Mouse (Mus musculus) urinary bladder, postnatal 14 days (tissue): ENCODE results near the gene Nme3.
"Not testable (repeated sequence)": the region's sequence is repeated elsewhere in the genome, so short reads cannot be mapped to it uniquely, and the experiment has no call there.

Experiments
- DNase-seq: peaks from one replicate; pipeline ENCODE4 v3.0.0; 2021; ENCODE audit warnings: low spot score

The Nme3 gene

DNA sequence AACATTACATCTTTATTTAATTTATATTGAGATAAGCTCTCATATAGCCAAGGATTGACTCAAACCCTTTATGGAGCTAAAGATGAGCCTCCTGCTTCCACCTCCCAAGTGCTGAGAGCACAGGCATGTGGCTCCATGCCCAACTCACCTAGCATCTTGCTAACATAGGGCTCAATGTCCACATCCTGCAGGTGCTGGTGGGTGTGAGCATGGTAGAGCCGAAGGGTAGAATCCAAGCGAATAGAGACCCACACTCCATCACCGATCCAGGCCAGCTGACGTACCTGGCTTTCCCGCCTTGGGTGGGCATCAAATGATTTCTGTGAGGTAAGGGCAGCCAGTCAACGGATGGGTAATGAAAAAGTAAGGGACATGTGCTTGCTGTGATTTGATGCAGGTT, 3.7 kb downstream of the Nme3 start:
- no peak for DNase-seq

DNA sequence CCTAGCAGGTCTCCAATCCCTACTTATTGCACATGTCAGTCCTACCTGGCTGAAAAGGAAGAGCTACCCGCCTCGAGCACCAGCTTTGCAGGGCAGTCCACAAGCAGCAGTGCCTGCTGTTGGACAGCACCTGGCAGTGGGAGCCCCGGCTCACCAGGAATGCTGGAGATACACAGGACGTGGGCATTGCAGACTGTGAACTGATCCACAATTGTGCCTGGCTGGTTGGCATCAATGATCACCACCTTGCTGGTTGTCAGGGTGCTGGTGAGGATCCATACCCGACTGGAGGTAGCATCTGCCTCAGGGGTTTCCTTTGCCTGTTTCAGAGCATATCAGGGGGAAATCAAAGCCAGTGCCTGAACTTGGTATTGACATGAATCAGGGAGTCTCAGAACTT, 5.8 kb downstream of the Nme3 start:
- DNase-seq: no peak

DNA sequence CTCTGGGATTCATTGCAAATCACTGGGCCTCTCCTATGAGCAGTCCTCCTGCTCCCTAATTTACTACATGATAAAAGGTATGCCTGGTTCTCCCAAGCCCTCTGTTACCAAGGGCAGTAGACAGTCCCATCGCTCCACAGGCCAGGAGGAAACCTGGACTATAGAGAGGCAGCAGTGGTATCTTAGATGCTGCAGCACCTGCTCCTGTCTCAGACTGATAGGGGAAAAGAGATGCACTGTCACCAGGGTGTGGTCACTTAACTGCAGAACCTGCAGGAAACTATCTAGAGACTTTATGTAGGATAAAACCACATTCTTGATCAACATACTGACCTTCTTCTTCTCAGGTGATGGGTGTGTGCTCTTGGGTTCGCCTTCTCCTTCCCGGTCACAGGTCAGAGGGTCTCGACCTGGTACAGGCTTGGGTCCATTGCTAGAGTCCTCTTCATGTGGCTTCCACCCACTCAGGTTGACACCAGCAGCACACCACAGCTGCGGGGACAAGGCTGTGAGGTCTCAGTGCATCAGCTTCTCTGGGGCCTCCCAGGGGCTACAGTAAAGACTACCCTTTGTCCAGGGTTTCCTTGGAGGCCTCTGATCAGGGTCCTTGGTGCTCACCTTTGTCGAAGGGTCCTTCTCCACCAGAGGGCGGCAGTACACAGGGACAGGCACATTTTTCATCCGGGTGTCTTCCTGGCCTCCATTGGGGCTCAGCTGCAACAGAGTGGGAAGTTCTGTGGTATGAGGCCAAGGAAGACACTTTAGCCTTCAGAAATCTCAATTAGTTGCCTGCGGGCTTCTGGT, 6.6 kb downstream of the Nme3 start:
- DNase-seq: no peak

DNA sequence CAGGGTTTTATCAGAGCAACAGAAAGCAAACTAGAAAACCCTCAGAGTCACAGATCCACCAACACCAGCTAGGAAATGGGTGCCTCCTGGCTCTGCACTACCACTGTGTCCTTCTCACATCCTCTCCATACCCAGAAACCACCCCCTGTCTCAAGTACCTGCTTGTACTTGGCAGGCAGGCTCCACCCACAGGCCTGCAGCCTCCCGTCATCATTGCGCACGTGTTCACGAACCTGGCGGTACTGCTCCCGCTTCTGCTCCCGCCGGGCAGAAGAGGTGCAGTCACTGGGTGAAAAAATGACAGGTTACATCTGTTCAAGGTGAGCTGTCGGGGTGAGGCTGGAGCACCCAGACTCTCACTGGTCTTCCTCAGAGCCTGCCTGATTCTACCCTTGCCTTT, 7.5 kb downstream of the Nme3 start:
- DNase-seq: no peak

DNA sequence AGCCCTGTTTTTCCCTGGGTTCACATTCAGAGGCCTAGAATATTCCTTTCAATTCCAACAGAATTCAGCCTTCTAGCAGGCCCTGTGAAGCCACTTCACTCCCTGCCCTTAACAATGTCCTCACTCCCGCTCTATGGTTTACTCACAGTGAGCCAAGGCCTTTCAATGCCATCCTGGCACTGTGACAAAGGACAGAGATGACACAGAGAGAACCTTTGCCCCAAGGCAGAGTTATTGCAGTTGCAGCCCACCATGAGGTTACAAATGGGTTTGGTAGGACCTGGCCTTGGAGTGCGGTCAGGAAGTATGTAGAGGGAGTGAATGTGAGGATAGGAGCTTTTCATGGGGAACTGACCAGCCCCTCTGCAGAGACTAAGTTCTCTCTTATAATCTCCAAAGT, 11.3 kb downstream of the Nme3 start:
- no peak for DNase-seq

DNA sequence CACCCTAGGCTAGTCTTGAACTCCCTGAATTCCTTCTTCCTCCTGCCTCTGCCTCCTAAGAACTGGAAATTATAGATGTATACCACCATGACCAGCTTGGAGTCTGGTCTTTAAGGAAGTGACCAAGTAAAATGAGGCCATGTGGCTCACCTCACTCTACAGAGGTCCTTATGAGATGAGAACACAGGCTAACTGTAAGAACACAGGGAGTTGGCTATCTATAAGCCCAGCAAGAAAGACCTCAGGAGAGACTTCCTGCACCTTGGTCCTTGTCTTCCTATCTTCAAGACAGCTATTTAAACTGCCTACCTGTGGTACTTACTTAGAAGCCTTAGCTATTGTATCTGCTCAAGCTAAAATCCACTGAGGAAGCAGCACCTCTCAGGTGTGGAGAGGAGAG, 17.7 kb downstream of the Nme3 start:
- DNase-seq: no peak

DNA sequence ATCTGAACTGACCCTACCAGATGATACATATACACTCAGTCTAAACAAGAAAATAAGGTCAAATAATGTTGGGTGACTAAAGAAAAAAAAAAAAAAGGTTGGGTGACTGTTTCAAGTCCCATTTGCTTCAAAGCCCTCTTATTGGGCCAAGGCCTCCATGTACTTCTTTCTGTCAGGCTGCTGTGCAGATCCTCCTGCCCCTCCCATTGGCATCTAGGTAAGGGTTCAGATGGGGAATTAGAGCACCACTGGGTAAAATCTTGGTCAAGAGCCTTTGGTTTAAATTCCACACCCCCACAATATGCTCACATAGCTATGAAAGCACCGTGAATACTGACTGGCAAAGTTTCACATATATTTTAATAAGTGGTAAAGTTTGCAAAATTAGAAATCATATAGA, 26.9 kb downstream of the Nme3 start:
- no peak for DNase-seq

DNA sequence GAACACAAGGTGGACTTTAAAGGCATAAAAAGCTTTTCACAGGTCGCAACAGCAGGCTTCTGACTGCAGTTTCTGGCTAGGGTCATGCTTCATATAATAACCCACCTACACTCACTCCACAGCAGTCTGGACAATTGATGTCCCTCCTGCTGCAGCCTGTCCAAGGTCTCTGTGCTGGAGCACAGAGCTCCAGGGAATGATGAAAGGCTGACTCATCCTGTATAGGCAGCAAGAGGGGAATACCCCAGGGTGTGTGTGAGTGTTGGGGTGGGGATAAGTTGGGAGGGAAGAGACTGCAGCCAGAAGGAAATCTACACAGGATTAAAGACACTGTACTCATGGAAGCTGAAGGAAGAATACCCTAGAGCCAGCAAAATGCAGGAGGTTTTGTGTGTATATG, 33.2 kb downstream of the Nme3 start:
- no peak for DNase-seq

DNA sequence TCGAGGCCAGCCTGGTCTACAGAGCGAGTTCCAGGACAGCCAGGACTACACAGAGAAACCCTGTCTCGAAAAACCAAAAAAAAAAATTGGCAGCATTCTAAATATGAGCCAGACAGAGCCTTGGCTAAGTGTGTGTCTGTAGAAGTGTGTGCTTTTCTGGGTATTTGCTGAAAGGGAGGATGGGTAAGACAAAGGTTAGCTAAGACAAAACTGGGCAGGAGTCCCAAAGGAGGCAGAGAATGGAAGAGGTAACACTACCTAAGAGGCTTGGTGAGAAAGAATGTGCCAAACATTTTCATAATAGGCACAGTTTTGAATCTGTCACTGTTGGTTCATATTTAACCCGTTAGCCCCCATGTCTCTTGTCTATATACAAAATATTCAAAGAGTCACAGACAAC, 36.1 kb downstream of the Nme3 start:
- no peak for DNase-seq

DNA sequence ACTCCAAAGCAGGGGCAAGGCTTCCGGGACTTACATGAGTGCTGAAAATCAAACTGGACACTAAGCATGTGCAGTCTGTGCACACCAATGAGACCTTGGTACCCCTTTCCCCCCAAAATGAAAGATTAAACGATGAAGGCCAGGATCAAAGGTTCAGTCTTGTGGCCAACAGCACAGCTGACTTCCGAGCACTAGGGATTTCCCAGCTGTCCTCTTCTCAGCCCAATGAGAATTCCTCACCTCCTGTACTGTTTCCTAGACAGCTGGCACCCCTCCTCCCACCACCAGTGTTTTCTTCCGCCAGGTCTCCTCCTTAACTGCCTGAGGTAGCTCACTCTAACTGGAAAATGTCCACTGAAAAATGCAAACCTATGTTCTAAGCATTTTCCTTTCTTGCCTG, 36.9 kb downstream of the Nme3 start:
- no peak for DNase-seq

DNA sequence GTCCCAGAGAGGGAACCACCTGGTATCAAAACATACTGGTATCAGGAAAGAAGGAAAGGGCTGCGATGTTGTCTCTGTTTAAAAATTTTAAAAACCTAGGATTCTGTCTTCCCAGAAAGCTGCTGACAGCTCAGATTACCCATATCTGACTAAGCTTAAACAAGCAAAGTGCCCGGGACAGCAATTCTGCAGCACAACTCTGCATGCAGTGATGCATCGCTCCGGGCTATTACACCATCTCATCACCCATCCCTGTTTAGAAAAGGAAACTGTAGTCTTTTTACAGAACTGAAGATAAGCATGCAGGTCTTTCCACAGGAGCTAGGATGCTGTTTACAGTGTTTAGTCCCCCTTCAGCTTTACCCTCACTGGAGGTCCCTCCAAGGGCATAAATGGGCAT, 38.6 kb downstream of the Nme3 start:
- peak; percentile 7 for DNase-seq

DNA sequence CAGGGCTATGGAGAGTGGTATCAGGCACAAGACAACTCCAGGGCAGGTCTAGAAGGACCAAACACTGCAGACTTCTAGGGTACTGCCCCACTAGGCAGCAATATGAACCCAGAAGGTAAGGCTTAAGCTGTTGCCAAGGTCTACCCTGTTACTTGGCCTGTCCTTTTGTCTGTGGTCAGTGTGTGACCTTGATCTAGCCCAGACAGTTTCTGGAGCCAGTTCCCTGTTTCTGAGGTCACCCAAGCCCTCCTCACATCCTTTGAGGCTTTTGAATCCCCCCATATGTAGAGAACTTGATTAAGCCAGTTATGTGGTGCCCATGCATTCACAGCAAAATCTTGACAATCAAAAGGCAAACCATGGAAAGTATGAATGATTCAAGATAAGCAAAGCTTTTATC, 39.4 kb downstream of the Nme3 start:
- no peak for DNase-seq

DNA sequence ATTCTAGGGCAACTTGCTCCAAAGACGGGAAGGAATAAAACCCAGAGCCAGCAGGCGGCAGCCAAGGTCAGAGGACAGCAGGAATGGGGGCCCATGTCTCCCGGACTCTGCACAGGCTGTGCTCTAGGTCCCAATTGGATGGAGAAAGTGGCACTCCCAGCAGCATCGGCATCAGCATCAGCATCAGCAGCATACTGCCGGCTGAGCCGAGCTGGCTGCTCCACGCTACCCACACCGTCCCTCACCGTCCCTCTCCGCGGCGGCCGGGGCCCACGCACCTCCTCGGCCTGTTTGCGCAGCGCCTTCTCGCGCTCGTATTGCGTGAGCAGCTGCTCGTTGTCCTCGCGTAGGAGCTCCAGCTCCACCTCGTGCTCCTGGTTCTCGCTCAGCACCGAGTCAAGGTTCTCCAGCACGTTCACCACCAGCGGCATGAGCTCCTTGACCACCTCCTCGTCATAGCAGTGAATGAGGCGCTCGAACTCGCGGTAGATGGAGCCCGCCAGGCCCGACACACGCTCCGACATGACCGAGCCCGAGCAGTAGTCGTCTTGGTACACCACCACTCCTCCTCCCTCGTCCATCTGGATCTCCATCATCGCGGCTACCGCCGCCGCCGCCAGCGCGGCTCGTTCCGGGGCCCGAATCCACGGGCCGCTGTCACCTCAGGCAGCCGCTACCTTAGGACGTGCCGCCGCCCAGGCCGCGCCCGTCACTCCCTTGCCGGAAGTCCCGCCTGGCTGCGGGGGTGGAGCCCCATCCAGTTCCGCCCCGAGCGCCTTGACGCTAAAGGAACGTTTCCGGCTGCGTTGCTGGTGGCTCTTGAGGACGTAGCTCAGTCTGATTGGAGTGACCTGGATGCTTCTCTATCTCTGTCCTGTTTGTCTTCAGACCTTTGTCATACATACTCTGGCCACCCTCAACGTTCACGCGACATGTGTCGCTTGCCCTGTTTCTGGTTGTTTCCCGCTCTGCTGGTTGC, 40.2 kb downstream of the Nme3 start, which contains the start of gene Mapk8ip3:
Gene Mapk8ip3 (minus strand): TSS at position 719 of the 979 bp plus-strand sequence.
- peak; percentile 95 for DNase-seq

DNA sequence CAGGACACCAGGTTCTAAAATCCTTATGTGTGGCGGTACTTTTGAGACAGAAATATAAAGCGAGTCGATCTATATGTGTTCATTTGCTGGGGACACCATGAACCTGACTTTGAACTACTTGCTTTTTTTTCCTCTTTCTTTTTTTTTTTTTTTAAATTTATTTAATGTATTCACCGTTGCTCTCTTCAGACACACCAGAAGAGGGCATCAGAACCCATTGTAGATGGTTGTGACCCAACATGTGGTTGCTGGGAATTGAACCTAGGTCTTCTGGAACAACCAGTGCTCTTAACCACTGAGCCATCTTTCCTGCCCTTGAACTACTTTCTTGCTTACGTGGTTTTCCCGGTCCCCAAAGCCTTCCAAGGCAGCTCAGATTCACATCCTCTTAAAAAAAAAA, 41.0 kb downstream of the Nme3 start:
- no peak for DNase-seq

DNA sequence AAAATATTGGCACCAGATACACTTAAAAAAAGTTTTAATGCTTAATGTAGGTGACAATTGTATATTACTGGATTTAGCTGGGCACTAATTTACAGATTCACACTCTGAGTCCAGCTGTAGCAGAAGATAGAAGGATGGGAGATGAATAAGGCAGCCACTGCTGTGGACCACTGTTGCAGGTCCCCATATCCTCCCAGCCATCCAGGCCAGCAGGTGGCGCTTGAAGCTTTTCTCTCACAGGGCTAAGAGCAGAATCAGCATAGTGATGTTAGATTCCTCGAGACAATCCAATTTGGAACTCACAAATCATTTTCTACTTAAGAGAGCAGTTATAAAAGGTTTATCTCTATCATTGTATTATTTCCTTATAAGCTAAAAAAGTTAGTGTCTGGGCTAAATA, 46.2 kb downstream of the Nme3 start:
- peak; percentile 41 for DNase-seq

DNA sequence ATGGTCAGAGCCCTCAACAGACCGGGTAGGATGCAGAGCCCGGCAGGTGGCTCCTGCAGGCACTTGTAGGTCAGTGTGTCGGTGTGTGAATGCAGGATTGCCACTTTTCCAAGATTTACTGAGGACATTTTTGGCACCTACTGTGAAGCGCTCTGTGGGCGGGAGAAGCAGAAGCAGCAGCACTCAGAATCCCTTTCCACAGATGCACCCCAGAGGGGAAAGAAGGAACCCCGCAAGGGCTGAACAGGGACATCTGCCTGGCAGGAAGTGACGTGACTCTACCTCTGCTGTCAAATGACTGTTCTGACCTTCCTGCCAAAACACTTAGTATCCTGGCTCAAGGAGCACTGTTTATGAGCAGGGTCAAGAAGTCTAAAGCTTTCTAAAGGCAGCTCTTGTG, 46.7 kb downstream of the Nme3 start:
- no peak for DNase-seq

DNA sequence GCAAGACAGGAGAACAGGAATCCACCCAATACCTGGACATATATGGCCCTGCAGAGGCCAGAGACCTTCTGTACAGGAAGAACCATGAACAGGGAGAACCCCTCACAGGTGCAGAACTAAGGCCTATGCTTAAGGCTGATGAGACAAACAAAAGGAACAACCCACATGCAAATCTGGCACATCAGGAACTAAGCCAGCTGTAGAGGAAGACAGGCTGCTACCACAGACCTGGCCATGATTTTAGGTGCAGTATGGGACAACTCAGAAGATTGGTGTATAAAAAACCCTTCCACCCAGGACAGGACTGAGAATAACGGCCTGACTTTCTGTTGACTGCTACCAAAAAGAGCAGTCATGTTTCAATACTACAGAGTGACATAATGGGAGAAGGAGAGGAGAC, 47.3 kb downstream of the Nme3 start:
- not testable (repeated sequence) for DNase-seq
